Mouse (Mus musculus) forebrain, embryonic 10.5 days (tissue): ENCODE data around the gene Wfdc15b. TPM values are rescaled to one million over a fixed set of nuclear protein-coding genes. Genes with fewer than 3 reads are reported as not detected.

Source experiments
- DNase-seq: peaks from one replicate; pipeline ENCODE4 v3.0.0-alpha.2; 2017; ENCODE audit warnings: low spot score; ENCODE audit errors: extremely low spot score
- H3K27ac ChIP-seq: fragments of 300-500 bp; sonication (generic); 2 replicates; pipeline ENCODE4 v1.5.1; 2016; ENCODE audit warnings: mild to moderate bottlenecking
- H3K27me3 ChIP-seq: fragments of 300-500 bp; sonication (generic); 2 replicates; pipeline ENCODE4 v1.6.1; 2016; ENCODE audit warnings: mild to moderate bottlenecking; ENCODE audit not compliant: poor library complexity, severe bottlenecking
- H3K36me3 ChIP-seq: fragments of 300-500 bp; sonication (generic); replicated peaks from 2 replicates; pipeline ENCODE4 v1.6.1; 2016; ENCODE audit warnings: mild to moderate bottlenecking, moderate library complexity
- H3K4me1 ChIP-seq: fragments of 300-500 bp; sonication (generic); 2 replicates; pipeline ENCODE4 v1.6.1; 2016
- H3K4me3 ChIP-seq: fragments of 300-500 bp; sonication (generic); 2 replicates; pipeline ENCODE4 v1.5.1; 2016; ENCODE audit warnings: mild to moderate bottlenecking, moderate library complexity
- H3K9me3 ChIP-seq: fragments of 300-500 bp; sonication (generic); 2 replicates; pipeline ENCODE4 v1.6.1; 2016; ENCODE audit warnings: mild to moderate bottlenecking, moderate library complexity
- WGBS: fragments of 180-500 bp; shearing (Covaris S2); methylation state at CpG from one replicate; pipeline ENCODE4 v1.1.7; 2016; 5-methylcytosine and 5-hydroxymethylcytosine counted together
- polyA plus RNA-seq: library from polyadenylated mRNA; unstranded; fragments of >200 nt; fragmentation: Nextera tagmentation; extraction: Ambion mirVana; gene quantifications from 2 replicates; pipeline ENCODE4 v1.2.1, GENCODE M21; 2016

Wfdc15b gene
- polyA plus RNA-seq, 1 experiment from 2014 or later: not detected

DNA sequence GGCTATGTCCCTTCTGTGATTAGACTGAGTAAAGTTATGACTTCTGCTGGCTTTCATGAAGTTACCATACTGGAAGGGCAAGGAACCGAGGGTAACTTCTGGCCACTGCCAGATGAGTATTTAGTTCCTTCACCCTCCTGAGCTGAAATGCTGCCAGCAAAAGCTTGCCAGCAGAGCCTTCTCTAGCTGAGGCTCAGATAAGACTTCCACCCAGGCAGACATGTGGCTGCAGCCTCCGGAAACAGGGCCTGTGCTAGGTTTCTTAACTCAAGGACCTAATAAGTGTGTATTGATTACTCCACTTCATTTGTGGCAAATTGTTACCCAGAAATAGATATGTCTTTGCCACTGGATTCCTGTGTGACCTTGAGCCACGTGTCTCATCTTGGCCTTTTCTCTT, 48.1 kb downstream of the Wfdc15b start:
- no peaks in the 10 kb centered on the region for H3K36me3 ChIP-seq
- H3K27ac ChIP-seq: no peak overlapping the region
- H3K4me3 ChIP-seq: no peak overlapping the region
- 83% methylated on average over 3 of the region's 3 CpGs for WGBS
- DNase-seq: no peak
- peaks cover 24% of the 10 kb centered on the region for H3K4me1 ChIP-seq
- H3K9me3 ChIP-seq: no peaks in the 10 kb centered on the region
- H3K27me3 ChIP-seq: peaks cover 76% of the 10 kb centered on the region

DNA sequence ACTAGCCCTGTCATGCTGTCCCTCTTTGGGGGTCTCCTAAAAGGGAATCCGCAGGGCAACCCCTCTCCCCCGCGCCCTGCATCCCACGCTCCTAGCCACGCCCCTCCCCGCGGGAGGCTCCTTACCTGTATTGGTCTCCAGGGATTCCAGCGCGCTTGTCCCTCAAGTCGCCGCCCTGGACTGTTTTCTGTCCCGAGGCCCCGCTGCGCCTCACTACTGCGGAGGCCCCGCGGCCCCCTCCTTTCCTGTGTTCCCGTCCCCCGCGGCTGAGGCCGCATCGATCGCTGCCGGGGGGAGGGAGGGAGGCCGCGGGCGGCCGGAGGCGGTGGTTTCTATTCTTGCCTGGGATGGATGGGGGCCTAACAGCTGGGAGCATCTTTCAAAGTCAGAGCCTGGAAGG, 50.6 kb downstream of the Wfdc15b start, which contains the start of gene Kcns1:
TSS of gene Kcns1 (minus strand) at position 212 of the 400 bp plus-strand sequence.
- peaks cover 100% of the 10 kb centered on the region for H3K27me3 ChIP-seq
- H3K36me3 ChIP-seq: no peaks in the 10 kb centered on the region
- no peak within 1 kb of the TSS for H3K27ac ChIP-seq
- peaks cover 32% of the 10 kb centered on the region for H3K4me1 ChIP-seq
- under 1% methylated on average over 29 of the region's 29 CpGs for WGBS
- no peak for DNase-seq
- H3K4me3 ChIP-seq: peak within 1 kb of the TSS; percentile 48
- H3K9me3 ChIP-seq: no peaks in the 10 kb centered on the region

DNA sequence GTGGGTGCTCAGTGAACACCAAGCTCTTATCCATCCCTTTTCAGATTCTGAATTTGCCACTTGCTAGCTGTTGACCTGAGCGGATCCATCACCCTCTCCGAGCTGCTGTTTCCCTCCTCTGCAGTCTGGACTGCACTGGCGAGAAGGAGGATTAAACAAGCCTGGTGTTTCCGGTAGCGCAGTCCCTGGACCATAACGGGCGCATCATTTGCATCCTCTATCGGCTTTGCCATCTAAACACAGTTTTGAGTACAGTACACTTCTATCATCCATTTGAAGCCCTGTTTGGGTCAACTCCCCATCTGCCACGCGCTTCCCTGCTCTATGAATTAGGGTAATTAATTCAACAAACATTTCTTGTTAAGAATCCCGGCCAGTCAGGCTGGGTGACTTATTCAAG, 51.1 kb downstream of the Wfdc15b start:
- no peak overlapping the region for H3K27ac ChIP-seq
- peak overlapping the region; percentile 48 for H3K4me3 ChIP-seq
- H3K36me3 ChIP-seq: no peaks in the 10 kb centered on the region
- DNase-seq: no peak
- peaks cover 32% of the 10 kb centered on the region for H3K4me1 ChIP-seq
- H3K27me3 ChIP-seq: peaks cover 100% of the 10 kb centered on the region
- H3K9me3 ChIP-seq: no peaks in the 10 kb centered on the region
- 3% methylated on average over 11 of the region's 11 CpGs for WGBS

DNA sequence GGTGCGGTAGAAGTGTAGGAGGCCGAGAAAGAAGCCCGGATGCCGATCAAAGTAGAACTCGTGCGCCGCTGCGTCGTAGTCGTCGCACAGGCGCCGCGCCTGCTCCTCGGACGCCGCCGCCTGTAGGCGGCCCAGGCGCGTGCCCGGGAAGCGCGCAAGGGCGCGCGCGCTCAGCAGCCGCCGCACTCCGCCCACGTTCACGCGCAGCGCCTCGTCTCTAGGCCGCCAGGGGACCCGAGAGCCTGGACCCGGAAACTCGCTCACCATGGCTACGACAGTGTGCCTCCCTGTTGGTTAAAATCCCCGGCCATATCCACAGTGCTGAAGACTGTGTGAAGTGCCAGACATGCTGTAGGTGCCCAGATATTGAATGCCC, 52.9 kb downstream of the Wfdc15b start:
- DNase-seq: no peak
- H3K27ac ChIP-seq: no peak overlapping the region
- peak overlapping the region; percentile 43 for H3K4me3 ChIP-seq
- H3K27me3 ChIP-seq: peaks cover 91% of the 10 kb centered on the region
- H3K4me1 ChIP-seq: peaks cover 32% of the 10 kb centered on the region
- no peaks in the 10 kb centered on the region for H3K36me3 ChIP-seq
- 13% methylated on average over 42 of the region's 42 CpGs for WGBS
- no peaks in the 10 kb centered on the region for H3K9me3 ChIP-seq

DNA sequence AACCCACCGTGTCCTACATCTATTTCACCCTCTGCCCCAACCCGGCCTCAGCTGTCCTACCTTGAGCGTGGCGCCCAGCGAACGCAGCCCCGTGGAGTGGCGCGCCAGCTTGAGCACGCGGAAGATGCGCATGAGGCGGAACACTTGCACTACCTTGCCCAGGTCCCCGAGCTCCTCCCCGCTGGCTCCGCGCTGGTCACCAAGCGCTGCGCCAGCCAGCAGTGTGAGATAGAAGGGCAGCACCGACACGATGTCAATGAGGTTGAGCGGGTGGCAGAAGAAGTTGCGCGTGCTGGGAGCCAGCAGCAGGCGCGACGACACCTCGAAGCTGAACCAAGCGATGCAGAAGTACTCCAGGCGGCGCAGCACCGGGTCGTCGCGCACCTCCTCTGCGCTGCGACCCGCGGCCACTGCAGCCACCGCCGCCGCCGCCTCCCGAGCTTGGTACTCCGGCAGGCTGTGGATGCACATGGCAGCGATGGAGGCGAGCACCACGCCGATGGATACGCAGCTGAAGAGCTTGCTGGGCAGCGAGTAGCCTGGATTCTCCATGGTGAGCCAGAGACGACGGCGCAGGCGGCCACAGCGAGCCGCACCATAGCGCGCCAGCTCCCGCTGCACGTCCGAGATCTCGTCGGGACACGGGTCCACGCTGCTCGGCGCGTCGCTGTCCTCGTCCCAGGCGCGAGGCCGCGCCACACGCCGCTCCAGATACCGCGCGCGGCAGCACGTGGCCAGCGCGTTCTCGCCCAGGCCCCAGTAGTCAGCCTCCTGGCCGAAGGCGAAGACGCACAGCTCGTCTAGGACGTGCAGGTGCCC, 53.5 kb downstream of the Wfdc15b start:
- Histone ChIP-seq H3K27me3 (peaks cover 85% of the 10 kb centered on the region), H3K27ac (no peak overlapping the region), H3K4me1 (peaks cover 32% of the 10 kb centered on the region), H3K9me3 (no peaks in the 10 kb centered on the region), H3K36me3 (no peaks in the 10 kb centered on the region), H3K4me3 (peak overlapping the region; percentile 43)
- 13% methylated on average over 90 of the region's 90 CpGs for WGBS
- no peak for DNase-seq

DNA sequence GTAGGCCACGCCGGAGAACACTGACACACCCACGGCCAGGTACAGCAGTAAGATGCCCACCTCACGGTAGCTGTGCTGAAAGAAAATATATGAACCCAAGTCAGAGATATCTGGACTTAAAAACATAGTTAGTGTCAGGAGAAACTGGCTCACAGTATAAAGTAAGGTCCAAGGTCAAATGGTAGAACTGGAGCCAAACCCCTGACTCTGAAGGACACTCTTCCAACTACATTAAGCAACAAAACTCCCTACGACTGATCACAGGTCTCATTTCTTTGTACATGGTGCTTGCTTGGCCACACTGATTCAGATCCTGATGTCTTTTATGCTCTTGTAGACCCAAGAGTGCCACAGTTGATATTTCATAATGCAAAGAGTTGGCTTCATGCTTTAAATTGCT, 56.5 kb downstream of the Wfdc15b start:
- Histone ChIP-seq H3K4me3 (no peak overlapping the region), H3K36me3 (no peaks in the 10 kb centered on the region), H3K27ac (no peak overlapping the region), H3K4me1 (peaks cover 12% of the 10 kb centered on the region), H3K27me3 (peaks cover 55% of the 10 kb centered on the region), H3K9me3 (no peaks in the 10 kb centered on the region)
- no peak for DNase-seq
- 95% methylated on average over 5 of the region's 5 CpGs for WGBS

Other genes starting within 250 kb of the Wfdc15b start
- gene Ywhab, start 226.7 kb downstream of the Wfdc15b start, polyA plus RNA-seq: 308 and 317 TPM in 2 replicates
- gene Pabpc1l, start 196.2 kb downstream of the Wfdc15b start, polyA plus RNA-seq: 1.5 and 1.6 TPM in 2 replicates
- 38.8 and 39.8 TPM in 2 replicates for gene Stk4, start 151.3 kb downstream of the Wfdc15b start, polyA plus RNA-seq
- 59.4 and 59.9 TPM in 2 replicates for gene Tomm34, start 150.5 kb downstream of the Wfdc15b start, polyA plus RNA-seq
- gene Kcns1, start 50.5 kb downstream of the Wfdc15b start, polyA plus RNA-seq: not detected in 2 replicates
- not detected in 2 replicates for gene Wfdc5, start 38.9 kb downstream of the Wfdc15b start, polyA plus RNA-seq
- gene Wfdc12, start 31.1 kb downstream of the Wfdc15b start, polyA plus RNA-seq: not detected in 2 replicates
- not detected in 2 replicates for gene Wfdc15a, start 21.5 kb downstream of the Wfdc15b start, polyA plus RNA-seq
- not detected in 2 replicates for gene Svs2, start 16.8 kb upstream of the Wfdc15b start, polyA plus RNA-seq
- not detected in 2 replicates for gene Svs3b, start 35.0 kb upstream of the Wfdc15b start, polyA plus RNA-seq
- gene Svs4, start 56.8 kb upstream of the Wfdc15b start, polyA plus RNA-seq: not detected in 2 replicates
- not detected in 2 replicates for gene Svs3a, start 67.6 kb upstream of the Wfdc15b start, polyA plus RNA-seq
- gene Svs6, start 95.1 kb upstream of the Wfdc15b start, polyA plus RNA-seq: not detected in 2 replicates
- gene Svs5, start 111.1 kb upstream of the Wfdc15b start, polyA plus RNA-seq: not detected in 2 replicates
- 0.22 and 0.36 TPM in 2 replicates for gene Slpi, start 167.4 kb upstream of the Wfdc15b start, polyA plus RNA-seq
- not detected in 2 replicates for gene Rbpjl, start 181.5 kb upstream of the Wfdc15b start, polyA plus RNA-seq
- not detected in 2 replicates for gene Matn4, start 183.5 kb upstream of the Wfdc15b start, polyA plus RNA-seq
- gene Sdc4, start 222.2 kb upstream of the Wfdc15b start, polyA plus RNA-seq: 19.6 and 22.7 TPM in 2 replicates
- 57.9 and 59.5 TPM in 2 replicates for gene Sys1, start 235.3 kb upstream of the Wfdc15b start, polyA plus RNA-seq
- gene Gm20458, start 239.3 kb upstream of the Wfdc15b start, polyA plus RNA-seq: 2.0 and 3.0 TPM in 2 replicates